Mouse (Mus musculus) layer of hippocampus, adult 8-10 months (tissue): Measurements from ENCODE around the gene Clmn. TPM values are rescaled to one million over a fixed set of nuclear protein-coding genes. Genes with fewer than 3 reads are reported as not detected.
"Not testable (repeated sequence)": the region's sequence is repeated elsewhere in the genome, so short reads cannot be mapped to it uniquely, and the experiment has no call there.

Source experiments
- DNase-seq, 2 experiments: peaks; one replicate each; pipeline ENCODE4 v3.0.0; 2022; ENCODE audit warnings: low spot score in 2 of 2
- total RNA-seq, 4 experiments: library from RNA; stranded (reverse); gene quantifications; 2 replicates each; pipeline ENCODE4 v1.2.4; 2022

The Clmn gene
- total RNA-seq, 4 experiments from 2014 or later: 98.6 to 111 (median 105) TPM

GRCm38 (mm10) chr12:104841256-104841655 lies 23.6 kb downstream of the Clmn start:
- no peak for DNase-seq

GRCm38 (mm10) chr12:104838987-104839386 lies 25.9 kb downstream of the Clmn start:
- DNase-seq: peak in 1 of 2 experiments; percentile 56

- DNase-seq: peak in 1 of 2 experiments; percentile 58
Observed at GRCm38 (mm10) chr12:104838462-104838861, 26.4 kb downstream of the Clmn start.

- DNase-seq: peak in 1 of 2 experiments; percentile 51
Observed at GRCm38 (mm10) chr12:104837957-104838401, 26.9 kb downstream of the Clmn start.

GRCm38 (mm10) chr12:104837111-104837837 lies 27.6 kb downstream of the Clmn start:
- DNase-seq: peak; percentile 88 to 89

- no peak for DNase-seq
Observed at GRCm38 (mm10) chr12:104836230-104836629, 28.6 kb downstream of the Clmn start.

- no peak for DNase-seq
Observed at GRCm38 (mm10) chr12:104835369-104836094, 29.3 kb downstream of the Clmn start.

GRCm38 (mm10) chr12:104834772-104835171 lies 30.1 kb downstream of the Clmn start:
- no peak for DNase-seq

- no peak for DNase-seq
Observed at GRCm38 (mm10) chr12:104830666-104831435, 34.0 kb downstream of the Clmn start.

- DNase-seq: no peak
Observed at GRCm38 (mm10) chr12:104830283-104830639, 34.6 kb downstream of the Clmn start.

GRCm38 (mm10) chr12:104829596-104830282 lies 35.1 kb downstream of the Clmn start:
- no peak for DNase-seq

- DNase-seq: not testable (repeated sequence)
Observed at GRCm38 (mm10) chr12:104828986-104829385, 35.9 kb downstream of the Clmn start.

- no peak for DNase-seq
Observed at GRCm38 (mm10) chr12:104827721-104828120, 37.2 kb downstream of the Clmn start.

- DNase-seq: no peak
Observed at GRCm38 (mm10) chr12:104824907-104825267, 40.0 kb downstream of the Clmn start.

GRCm38 (mm10) chr12:104824244-104824906 lies 40.5 kb downstream of the Clmn start:
- DNase-seq: no peak

- no peak for DNase-seq
Observed at GRCm38 (mm10) chr12:104823722-104824121, 41.2 kb downstream of the Clmn start.

GRCm38 (mm10) chr12:104822838-104823599 lies 41.9 kb downstream of the Clmn start:
- no peak for DNase-seq

- no peak for DNase-seq
Observed at GRCm38 (mm10) chr12:104822151-104822550, 42.7 kb downstream of the Clmn start.

GRCm38 (mm10) chr12:104820061-104820460 lies 44.8 kb downstream of the Clmn start:
- DNase-seq: no peak

GRCm38 (mm10) chr12:104819050-104819449 lies 45.8 kb downstream of the Clmn start:
- no peak for DNase-seq
